Mouse (Mus musculus) kidney, postnatal 0 days (tissue): Measurements from ENCODE around the gene Atoh7. TPM values are rescaled to one million over a fixed set of nuclear protein-coding genes. Genes with fewer than 3 reads are reported as not detected.

ENCODE experiments used
- ATAC-seq: fragments of 200-750 bp; cut with Nextera tagmentation; replicated peaks from 2 replicates; pipeline ENCODE4 v1.8.0; 2017; ENCODE audit warnings: low read depth, moderate number of reproducible peaks, moderate TSS enrichment, moderate library complexity; ENCODE audit not compliant: low FRiP score
- DNase-seq: peaks from one replicate; pipeline ENCODE4 v3.0.0-alpha.2; 2016; ENCODE audit warnings: low spot score
- H3K27ac ChIP-seq: fragments of 300-500 bp; sonication (generic); 2 replicates; pipeline ENCODE4 v1.5.1; 2014; ENCODE audit warnings: mild to moderate bottlenecking
- H3K27me3 ChIP-seq: fragments of 300-500 bp; sonication (generic); 2 replicates; pipeline ENCODE4 v1.6.1; 2014; ENCODE audit warnings: low read length, mixed read lengths; ENCODE audit not compliant: insufficient read depth
- H3K36me3 ChIP-seq: fragments of 300-500 bp; sonication (generic); 2 replicates; pipeline ENCODE4 v1.6.1; 2014; ENCODE audit warnings: low read length, mixed read lengths; ENCODE audit not compliant: insufficient read depth
- H3K4me1 ChIP-seq: fragments of 300-500 bp; sonication (generic); replicated peaks from 2 replicates; pipeline ENCODE4 v1.6.1; 2014; ENCODE audit warnings: antibody characterized with exemption, low read length, mixed read lengths; ENCODE audit not compliant: insufficient read depth
- H3K4me2 ChIP-seq: fragments of 300-500 bp; sonication (generic); 2 replicates; pipeline ENCODE4 v1.6.1; 2014; ENCODE audit warnings: mild to moderate bottlenecking, low read length, moderate library complexity, mixed read lengths
- H3K4me3 ChIP-seq: fragments of 300-500 bp; sonication (generic); replicated peaks from 2 replicates; pipeline ENCODE4 v1.5.1; 2014; ENCODE audit warnings: low read depth, low read length
- H3K9ac ChIP-seq: fragments of 300-500 bp; sonication (generic); 2 replicates; pipeline ENCODE4 v1.6.1; 2014; ENCODE audit warnings: low read depth, low read length
- H3K9me3 ChIP-seq: fragments of 300-500 bp; sonication (generic); replicated peaks from 2 replicates; pipeline ENCODE4 v1.6.1; 2016; ENCODE audit warnings: low read length, inconsistent platforms, mixed read lengths
- CTCF ChIP-seq: IDR thresholded peaks from 2 replicates; pipeline ENCODE4 v1.5.1; 2016; ENCODE audit warnings: antibody characterized with exemption, low read depth, mild to moderate bottlenecking, moderate library complexity
- WGBS: fragments of 180-500 bp; shearing (Covaris S2); extraction: QIAGEN DNeasy Blood & Tissue Kit; methylation state at CpG from one replicate; pipeline ENCODE4 v1.1.7; 2014; 5-methylcytosine and 5-hydroxymethylcytosine counted together
- polyA plus RNA-seq: library from polyadenylated mRNA; unstranded; fragments of >200 nt; fragmentation: Nextera tagmentation; extraction: Ambion mirVana; gene quantifications from 2 replicates; pipeline ENCODE4 v1.2.1, GENCODE M21; 2015

Gene Atoh7
- polyA plus RNA-seq, 1 experiment from 2014 or later = 0.22 TPM

GRCm38 (mm10) chr10:63124016-63124415, 24.6 kb downstream of the Atoh7 start:
- Histone ChIP-seq H3K27me3 (no peaks in the 10 kb centered on the region), H3K27ac (no peak overlapping the region), H3K4me2 (no peak overlapping the region), H3K4me1 (no peaks in the 10 kb centered on the region), H3K9me3 (no peaks in the 10 kb centered on the region), H3K4me3 (no peak overlapping the region), H3K9ac (no peak overlapping the region), H3K36me3 (no peaks in the 10 kb centered on the region)
- WGBS = 89% methylated on average over 10 of the region's 10 CpGs
- no peak for TF ChIP-seq CTCF
- ATAC-seq (no peak), DNase-seq (no peak)

- no peak overlapping the region for H3K4me3 ChIP-seq
- DNase-seq = peak; percentile 24
- ATAC-seq = no peak
- H3K9ac ChIP-seq = no peak overlapping the region
- WGBS = 35% methylated on average over 11 of the region's 11 CpGs
- H3K4me2 ChIP-seq = no peak overlapping the region
- peak; percentile 56 for TF ChIP-seq CTCF
- no peaks in the 10 kb centered on the region for H3K27me3 ChIP-seq
- H3K4me1 ChIP-seq = no peaks in the 10 kb centered on the region
- H3K36me3 ChIP-seq = no peaks in the 10 kb centered on the region
- H3K27ac ChIP-seq = no peak overlapping the region
- no peaks in the 10 kb centered on the region for H3K9me3 ChIP-seq
Observed at GRCm38 (mm10) chr10:63125343-63125742, 25.9 kb downstream of the Atoh7 start.

DNA sequence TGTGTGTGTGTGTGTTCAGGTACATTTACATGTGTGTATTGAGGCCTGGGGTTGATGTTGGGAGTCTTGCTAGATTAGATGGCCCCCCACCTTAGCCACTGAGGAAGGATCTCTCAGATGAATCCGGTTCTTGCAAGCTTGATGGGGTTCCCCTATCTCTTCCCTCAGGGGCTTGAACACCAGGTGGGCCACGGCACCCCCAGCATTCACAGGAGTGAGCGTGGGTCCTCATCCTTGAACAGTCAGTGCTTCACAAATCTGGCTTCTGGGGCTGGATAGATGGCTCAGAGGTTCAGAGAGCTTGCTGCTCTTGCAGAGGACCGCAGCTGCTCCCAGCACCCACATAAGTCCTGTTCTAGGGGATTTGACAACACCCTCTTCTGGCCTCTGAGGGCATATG, 26.7 kb downstream of the Atoh7 start:
- no peak for ATAC-seq
- Histone ChIP-seq H3K9me3 (no peaks in the 10 kb centered on the region), H3K9ac (no peak overlapping the region), H3K4me1 (no peaks in the 10 kb centered on the region), H3K27me3 (no peaks in the 10 kb centered on the region), H3K36me3 (no peaks in the 10 kb centered on the region), H3K4me2 (no peak overlapping the region), H3K27ac (no peak overlapping the region), H3K4me3 (no peak overlapping the region)
- no peak for TF ChIP-seq CTCF
- 84% methylated on average over 4 of the region's 4 CpGs for WGBS
- no peak for DNase-seq

GRCm38 (mm10) chr10:63127156-63127555, 27.7 kb downstream of the Atoh7 start:
- DNase-seq (no peak), ATAC-seq (no peak)
- H3K4me1 ChIP-seq = no peaks in the 10 kb centered on the region
- H3K36me3 ChIP-seq = no peaks in the 10 kb centered on the region
- no peak overlapping the region for H3K27ac ChIP-seq
- H3K27me3 ChIP-seq = no peaks in the 10 kb centered on the region
- no peak overlapping the region for H3K4me3 ChIP-seq
- no peak overlapping the region for H3K9ac ChIP-seq
- H3K9me3 ChIP-seq = no peaks in the 10 kb centered on the region
- H3K4me2 ChIP-seq = no peak overlapping the region
- 91% methylated on average over 6 of the region's 6 CpGs for WGBS
- TF ChIP-seq CTCF = no peak

DNA sequence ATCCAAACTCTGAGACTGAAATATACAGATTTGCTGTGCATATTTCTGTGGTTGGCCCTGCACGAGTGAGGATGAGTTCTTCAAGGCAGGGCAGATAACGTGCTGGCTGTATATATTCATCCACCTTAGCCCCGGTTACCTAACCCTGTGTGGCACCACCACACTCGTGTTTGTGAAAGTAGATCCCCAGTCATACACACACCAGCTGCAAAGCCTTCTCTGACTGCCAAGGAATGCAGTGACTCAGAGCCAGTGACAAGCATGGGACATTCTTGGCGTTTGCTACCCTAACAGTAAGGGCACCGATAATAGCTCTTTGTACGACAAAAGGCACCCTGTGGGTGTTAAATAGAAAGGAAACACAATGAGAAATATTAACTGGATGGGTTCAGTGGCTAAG, 28.8 kb downstream of the Atoh7 start:
- no peak overlapping the region for H3K4me2 ChIP-seq
- DNase-seq (no peak), ATAC-seq (no peak)
- no peak overlapping the region for H3K27ac ChIP-seq
- no peaks in the 10 kb centered on the region for H3K4me1 ChIP-seq
- no peaks in the 10 kb centered on the region for H3K36me3 ChIP-seq
- H3K9me3 ChIP-seq = no peaks in the 10 kb centered on the region
- no peak for TF ChIP-seq CTCF
- H3K4me3 ChIP-seq = no peak overlapping the region
- no peak overlapping the region for H3K9ac ChIP-seq
- no peaks in the 10 kb centered on the region for H3K27me3 ChIP-seq
- WGBS = 67% methylated on average over 7 of the region's 7 CpGs

GRCm38 (mm10) chr10:63130500-63130899, 31.0 kb downstream of the Atoh7 start:
- ATAC-seq (no peak), DNase-seq (no peak)

DNA sequence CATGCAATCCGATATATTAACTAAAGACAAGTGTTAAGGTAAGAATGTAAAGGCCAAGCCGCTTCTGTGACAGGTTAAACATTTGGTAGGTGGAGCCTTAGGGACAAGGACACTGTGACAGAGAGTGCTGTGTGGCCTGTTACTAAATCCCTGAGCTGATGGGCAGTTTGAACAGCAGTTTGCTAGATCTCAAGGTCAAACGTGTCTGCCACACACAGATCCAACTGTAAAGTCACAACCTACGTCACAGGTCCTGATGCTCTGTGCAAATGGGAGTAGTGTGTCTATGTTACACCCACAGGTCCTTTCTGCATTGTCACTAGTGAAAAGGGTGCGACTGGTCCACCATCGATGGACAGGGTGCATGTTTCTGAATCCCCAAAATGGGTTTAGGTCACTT, 32.9 kb downstream of the Atoh7 start:
- ATAC-seq = no peak
- H3K27me3 ChIP-seq = no peaks in the 10 kb centered on the region
- DNase-seq = no peak
- H3K9me3 ChIP-seq = no peaks in the 10 kb centered on the region
- no peak overlapping the region for H3K4me3 ChIP-seq
- no peak overlapping the region for H3K27ac ChIP-seq
- no peaks in the 10 kb centered on the region for H3K4me1 ChIP-seq
- no peak overlapping the region for H3K9ac ChIP-seq
- 84% methylated on average over 6 of the region's 6 CpGs for WGBS
- no peaks in the 10 kb centered on the region for H3K36me3 ChIP-seq
- no peak overlapping the region for H3K4me2 ChIP-seq
- no peak for TF ChIP-seq CTCF

More at GRCm38 (mm10) chr10:63130500-63130899, 31.0 kb downstream of the Atoh7 start:
- Histone ChIP-seq H3K27ac (no peak overlapping the region), H3K27me3 (no peaks in the 10 kb centered on the region), H3K4me1 (no peaks in the 10 kb centered on the region), H3K9me3 (no peaks in the 10 kb centered on the region), H3K36me3 (no peaks in the 10 kb centered on the region), H3K4me2 (no peak overlapping the region), H3K4me3 (no peak overlapping the region), H3K9ac (no peak overlapping the region)
- TF ChIP-seq CTCF = no peak
- 78% methylated on average over 7 of the region's 7 CpGs for WGBS
